Mouse (Mus musculus): ENCODE measurements at regions not wholly inside any gene's neighbourhood (a gene's known extent, or its start where the extent isn't known, plus 50 kb on each side); places are given as distances from the start of the nearest gene placed in this dataset.
A peak's percentile ranks its signal among the peaks of the same experiment; 100 is the strongest.

- peak; percentile 8 for DNase-seq (ENCODE audit: low read depth, low spot score)
Measured at GRCm38 (mm10) chrX:145672776-145673175, 167.8 kb upstream of the Amot start.

- no peak for DNase-seq (ENCODE audit: low read depth, low spot score)
Measured at GRCm38 (mm10) chrX:145651647-145652046, 146.7 kb upstream of the Amot start.

DNA sequence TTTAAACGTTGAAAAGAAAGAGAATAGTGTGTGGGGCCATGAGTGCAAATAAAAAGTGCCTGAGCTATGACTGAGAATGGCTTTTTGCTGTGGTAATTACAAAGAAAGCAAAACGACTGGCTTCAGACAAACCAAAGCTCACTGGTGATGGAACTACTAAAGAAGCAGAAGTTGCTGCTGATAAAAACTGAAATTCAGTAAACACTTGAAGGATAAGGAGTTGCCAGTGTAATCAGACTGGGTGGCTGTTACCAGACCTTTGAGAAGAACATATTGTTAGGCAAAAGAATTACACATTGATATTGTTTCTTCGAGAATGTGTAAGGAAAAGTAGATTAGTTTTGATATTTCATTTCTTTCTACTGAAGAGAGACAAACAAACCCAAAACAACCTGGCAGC lies 114.7 kb upstream of the Amot start:
- DNase-seq (ENCODE audit: low read depth, low spot score), result no peak

- DNase-seq (ENCODE audit: low read depth, low spot score), result no peak
Measured at GRCm38 (mm10) chrX:145602085-145602484, 97.1 kb upstream of the Amot start.

- DNase-seq (ENCODE audit: low read depth, low spot score), result no peak
Measured at GRCm38 (mm10) chrX:145590733-145591132, 85.8 kb upstream of the Amot start.

DNA sequence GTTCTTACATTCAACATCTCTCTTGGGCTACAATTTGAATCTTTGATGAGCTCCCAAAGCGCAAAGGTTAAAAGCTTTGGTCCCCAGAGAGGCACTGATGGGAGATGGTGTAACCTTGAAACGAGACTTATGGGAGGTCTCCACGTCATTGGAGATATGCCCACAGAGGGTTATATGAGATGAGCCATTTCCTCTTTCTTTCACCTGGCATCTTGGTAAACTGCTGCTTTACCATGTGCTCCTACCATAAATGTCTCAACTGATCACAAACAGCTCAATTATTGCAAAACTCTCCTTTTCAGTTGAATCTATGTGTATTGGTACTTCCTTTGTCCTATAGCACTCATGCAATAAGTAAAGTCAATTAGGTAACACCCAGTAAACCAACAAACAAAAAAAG lies 62.5 kb upstream of the Amot start:
- no peak for DNase-seq (ENCODE audit: low read depth, low spot score)

- DNase-seq (ENCODE audit: low read depth, low spot score), result no peak
Measured at GRCm38 (mm10) chrX:145567073-145567472, 62.1 kb upstream of the Amot start.

- DNase-seq (ENCODE audit: low read depth, low spot score), result no peak
Measured at GRCm38 (mm10) chrX:145558881-145559280, 53.9 kb upstream of the Amot start.

All from retina, postnatal 7 days (tissue).